8 mouse cellular contexts compared by ENCODE assay signal in genomic region chr4:153175660-153176059, GRCm38 (mm10).
DNase-seq lines count a peak whose midpoint lies in the region; ATAC-seq and TF ChIP-seq lines count a peak whose summit lies in the region.

No protein-coding gene starts in this region.

- intact Hi-C loops in heart, postnatal 36 days (cut with DNase I): loop anchor here (5.0 kb wide), 1 partner anchor 307 kb away; the partner anchor contains the start of gene Ajap1

- TF ChIP-seq CTCF in layer of hippocampus, adult 2 months (conservative IDR thresholded peaks at IDR 0.05): peak; percentile 88
- TF ChIP-seq CTCF in midbrain, postnatal 0 days (IDR thresholded peaks at IDR 0.05): peak; percentile 71

- no peaks in the 10 kb centered on the region for H3K9me3 ChIP-seq in midbrain, postnatal 0 days (ENCODE audit: low read length)

- no peak overlapping the region for H3K27ac ChIP-seq in layer of hippocampus, adult 2 months
- H3K27ac ChIP-seq in midbrain, postnatal 0 days (ENCODE audit: low read depth, low read length): no peak overlapping the region

- no peaks in the 10 kb centered on the region for H3K36me3 ChIP-seq in midbrain, postnatal 0 days (ENCODE audit: insufficient read depth, low read length)

- no peak for ATAC-seq in cerebellum, adult (ENCODE audit: insufficient number of reproducible peaks, low FRiP score, low TSS enrichment)
- ATAC-seq in midbrain, postnatal 0 days (ENCODE audit: low FRiP score): no peak
- ATAC-seq in megakaryocyte-erythroid progenitor cell, adult 5-6 weeks (replicated peaks; ENCODE audit: low FRiP score, low TSS enrichment, poor library complexity, severe bottlenecking): no peak

- WGBS in midbrain, postnatal 0 days: 14% methylated on average over 12 of the region's 12 CpGs

- H3K27me3 ChIP-seq in midbrain, postnatal 0 days (ENCODE audit: insufficient read depth, low read length): no peaks in the 10 kb centered on the region; the same call in 1 of the 2 replicates

- H3K4me1 ChIP-seq in midbrain, postnatal 0 days (ENCODE audit: insufficient read depth, low read length): no peaks in the 10 kb centered on the region

- no peak overlapping the region for H3K4me2 ChIP-seq in midbrain, postnatal 0 days (ENCODE audit: low read depth, low read length, poor library complexity, severe bottlenecking)

- H3K9ac ChIP-seq in midbrain, postnatal 0 days (replicated peaks; ENCODE audit: low read length, poor library complexity, severe bottlenecking): no peak overlapping the region

- peak; percentile 6 for DNase-seq in cerebellum, adult 11 months
- peak; percentile 14 for DNase-seq in urinary bladder, postnatal 25 days (ENCODE audit: low spot score)
- no peak for DNase-seq in urinary bladder, adult 18-20 months (ENCODE audit: low spot score in 2 of 2)
- DNase-seq in heart, postnatal 36 days: peak; percentile 7 to 36
- peak in 1 of 2 experiments; percentile 60 for DNase-seq in layer of hippocampus, adult 2 months (ENCODE audit: low spot score in 2 of 2)
- DNase-seq in midbrain, postnatal 0 days (ENCODE audit: low spot score): peak; percentile 52

- H3K4me3 ChIP-seq in layer of hippocampus, adult 2 months: no peak overlapping the region
- no peak overlapping the region for H3K4me3 ChIP-seq in midbrain, postnatal 0 days (ENCODE audit: low read depth, low read length)

Comparison
In these comparisons a context has a peak if more than half of its experiments do, and no peak if none do; other contexts are left out.
1. DNase-seq: peak in cerebellum, adult 11 months (single experiment), urinary bladder, postnatal 25 days (single experiment), heart, postnatal 36 days (2 of 2) and midbrain, postnatal 0 days (single experiment); none in urinary bladder, adult 18-20 months (0 of 2).